Mouse (Mus musculus): Measurements from ENCODE around the gene Gm11077. TPM values are rescaled to one million over a fixed set of nuclear protein-coding genes. Genes with fewer than 3 reads are reported as not detected.

Gm11077 gene
- total RNA-seq (2012; rRNA removed), result not detected in 2 replicates

DNA sequence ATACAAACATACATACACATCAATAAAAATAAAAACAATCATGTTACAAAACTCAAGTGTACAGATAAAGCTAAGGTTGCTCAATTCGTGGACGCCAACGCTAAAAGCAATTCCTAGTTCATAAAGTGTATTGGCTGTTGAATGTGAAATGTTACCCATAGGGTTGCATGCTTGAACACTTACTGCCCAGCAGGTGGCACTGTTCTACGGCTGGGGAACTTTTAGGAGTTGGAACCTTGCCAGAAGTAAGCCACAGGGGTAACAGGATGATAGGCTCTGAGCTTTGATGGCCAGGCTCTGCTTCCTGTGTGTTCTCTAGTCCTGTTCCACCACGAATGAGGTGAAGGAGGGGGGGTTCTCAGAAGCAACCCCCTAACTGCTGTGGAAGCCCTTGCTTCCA, at the start of gene Gm11077:
Gene Gm11077 (plus strand): TSS at position 13 of the 400 bp plus-strand sequence.
- H3K4me1 ChIP-seq (ENCODE audit: control insufficient read depth in 2 of 2, insufficient read depth in 2 of 2, low read length in 2 of 2, poor library complexity in 1 of 2), result peaks cover 3 to 13% of the 10 kb centered on the region in 2 experiments; a peak in 2 of 4 replicates
- in situ Hi-C loops (cut with MboI; ENCODE audit: low sequenced_read_pairs in 2 of 2, unreplicated experiment in 2 of 2), result no loop called here
- no peaks in the 10 kb centered on the region for H3K9me3 ChIP-seq (ENCODE audit: control insufficient read depth, insufficient read depth, low read depth, low read length)
- no peak for DNase-seq (ENCODE audit: low read depth, low spot score)
- TF ChIP-seq ZNF384 (IDR thresholded peaks at IDR 0.05; ENCODE audit: low read depth, low read length) (no peak), CHD2 (IDR thresholded peaks at IDR 0.05; ENCODE audit: low read depth, low read length) (no peak), HCFC1 (IDR thresholded peaks at IDR 0.05; ENCODE audit: borderline replicate concordance, insufficient read depth, low read length) (no peak), MAFK (IDR thresholded peaks at IDR 0.05; ENCODE audit: insufficient read depth, low read depth, low read length) (no peak), ZC3H11A (IDR thresholded peaks at IDR 0.05; ENCODE audit: borderline replicate concordance, low read depth, low read length) (no peak)
- H3K9ac ChIP-seq (ENCODE audit: insufficient read depth, low read depth, low read length, poor library complexity, severe bottlenecking), result no peak within 1 kb of the TSS
- H3K4me3 ChIP-seq (ENCODE audit: insufficient read depth in 1 of 2, low read depth in 1 of 2, low read length in 2 of 2, poor library complexity in 1 of 2, severe bottlenecking in 1 of 2), result no peak within 1 kb of the TSS
- no peaks in the 10 kb centered on the region for H3K36me3 ChIP-seq (ENCODE audit: control insufficient read depth, insufficient read depth, low read length, poor library complexity, severe bottlenecking)
- no peak within 1 kb of the TSS for H3K27ac ChIP-seq (ENCODE audit: insufficient read depth, low read depth, low read length, poor library complexity, severe bottlenecking)

DNA sequence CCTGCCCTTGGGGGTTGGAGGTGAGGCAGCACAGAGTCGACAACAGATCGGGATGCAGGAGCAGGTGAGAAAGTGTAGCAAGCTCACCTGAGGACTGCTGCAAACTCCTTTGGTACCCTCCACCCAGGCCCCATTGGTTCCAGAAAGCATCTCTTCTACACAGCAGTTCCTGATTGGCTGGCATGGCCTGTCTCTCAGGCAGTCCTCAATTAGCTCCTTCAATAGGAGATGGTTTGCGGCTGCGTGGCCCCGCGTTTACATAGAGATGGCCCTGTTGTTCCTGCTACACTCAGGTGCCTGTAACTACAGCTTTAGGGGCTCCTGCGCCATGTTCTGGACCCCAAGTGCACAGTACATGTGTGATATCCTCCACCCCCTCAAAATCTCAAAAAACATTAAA, 48.4 kb upstream of the Gm11077 start:
- Histone ChIP-seq H3K9me3 (ENCODE audit: control insufficient read depth, insufficient read depth, low read depth, low read length) (no peaks in the 10 kb centered on the region), H3K4me3 (ENCODE audit: insufficient read depth in 1 of 2, low read depth in 1 of 2, low read length in 2 of 2, poor library complexity in 1 of 2, severe bottlenecking in 1 of 2) (no peak overlapping the region), H3K36me3 (ENCODE audit: control insufficient read depth, insufficient read depth, low read length, poor library complexity, severe bottlenecking) (no peaks in the 10 kb centered on the region), H3K27ac (ENCODE audit: insufficient read depth, low read depth, low read length, poor library complexity, severe bottlenecking) (no peak overlapping the region), H3K4me1 (ENCODE audit: control insufficient read depth in 2 of 2, insufficient read depth in 2 of 2, low read length in 2 of 2, poor library complexity in 1 of 2) (peaks cover 12 to 31% of the 10 kb centered on the region in 2 experiments), H3K9ac (ENCODE audit: insufficient read depth, low read depth, low read length, poor library complexity, severe bottlenecking) (no peak overlapping the region; the same call in 1 of the 2 replicates)
- TF ChIP-seq HCFC1 (IDR thresholded peaks at IDR 0.05; ENCODE audit: borderline replicate concordance, insufficient read depth, low read length) (no peak), CHD2 (IDR thresholded peaks at IDR 0.05; ENCODE audit: low read depth, low read length) (0 out of 2 replicates have a peak, but pooled peaks have one; percentile 58)
- in situ Hi-C loops (cut with MboI; ENCODE audit: low sequenced_read_pairs in 2 of 2, unreplicated experiment in 2 of 2), result no loop called here
- DNase-seq (ENCODE audit: low read depth, low spot score), result no peak

DNA sequence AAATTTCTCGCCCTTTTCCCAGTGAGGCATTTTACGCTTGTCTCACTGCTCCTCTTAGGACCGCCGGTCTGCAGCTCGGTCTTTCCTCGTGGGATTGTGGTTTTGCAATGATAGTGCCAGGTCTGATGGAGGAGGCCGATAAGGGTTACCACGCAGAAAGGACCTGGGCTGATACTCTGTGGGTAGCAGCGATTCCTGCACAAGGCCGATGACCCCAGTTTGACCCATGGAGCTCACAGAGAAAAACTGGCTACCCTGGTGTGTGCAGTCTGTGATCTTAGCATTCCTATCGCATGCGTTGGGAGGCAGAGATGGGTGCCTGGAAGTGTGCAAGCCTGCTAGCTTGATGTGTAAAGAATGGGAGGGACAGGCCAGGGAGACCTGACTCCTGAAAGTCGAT, 46.3 kb upstream of the Gm11077 start:
- Histone ChIP-seq H3K36me3 (ENCODE audit: control insufficient read depth, insufficient read depth, low read length, poor library complexity, severe bottlenecking) (no peaks in the 10 kb centered on the region), H3K9me3 (ENCODE audit: control insufficient read depth, insufficient read depth, low read depth, low read length) (no peaks in the 10 kb centered on the region), H3K27ac (ENCODE audit: insufficient read depth, low read depth, low read length, poor library complexity, severe bottlenecking) (no peak overlapping the region; the same call in 1 of the 2 replicates), H3K4me3 (ENCODE audit: insufficient read depth in 1 of 2, low read depth in 1 of 2, low read length in 2 of 2, poor library complexity in 1 of 2, severe bottlenecking in 1 of 2) (no peak overlapping the region), H3K9ac (ENCODE audit: insufficient read depth, low read depth, low read length, poor library complexity, severe bottlenecking) (no peak overlapping the region), H3K4me1 (ENCODE audit: control insufficient read depth in 2 of 2, insufficient read depth in 2 of 2, low read length in 2 of 2, poor library complexity in 1 of 2) (peaks cover 7 to 14% of the 10 kb centered on the region in 2 experiments)
- in situ Hi-C loops (cut with MboI; ENCODE audit: low sequenced_read_pairs in 2 of 2, unreplicated experiment in 2 of 2), result no loop called here
- TF ChIP-seq HCFC1 (IDR thresholded peaks at IDR 0.05; ENCODE audit: borderline replicate concordance, insufficient read depth, low read length) (no peak), MAFK (IDR thresholded peaks at IDR 0.05; ENCODE audit: insufficient read depth, low read depth, low read length) (no peak), ZC3H11A (IDR thresholded peaks at IDR 0.05; ENCODE audit: borderline replicate concordance, low read depth, low read length) (no peak), CHD2 (IDR thresholded peaks at IDR 0.05; ENCODE audit: low read depth, low read length) (no peak), ZNF384 (IDR thresholded peaks at IDR 0.05; ENCODE audit: low read depth, low read length) (no peak)
- no peak for DNase-seq (ENCODE audit: low read depth, low spot score)

DNA sequence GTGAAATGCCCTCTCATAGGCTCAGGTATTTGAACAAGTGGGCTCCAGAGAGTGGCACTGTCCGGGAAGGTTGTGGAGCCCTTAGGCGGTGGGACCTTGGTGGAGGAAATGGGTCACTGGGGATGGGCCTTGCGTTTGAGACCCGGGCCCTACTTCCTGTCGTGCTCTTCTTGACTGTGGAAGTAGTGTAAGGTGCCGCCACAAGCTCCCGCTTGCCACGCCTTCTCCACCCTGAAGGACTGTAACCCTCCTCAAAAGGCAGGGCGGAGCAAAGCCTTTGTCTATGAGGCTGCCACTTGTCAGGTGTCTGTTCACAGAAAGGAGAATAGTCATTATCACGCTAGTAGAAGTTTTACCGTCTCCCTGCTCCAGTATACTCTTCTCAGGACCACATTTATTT, 44.7 kb upstream of the Gm11077 start:
- in situ Hi-C loops (cut with MboI; ENCODE audit: low sequenced_read_pairs in 2 of 2, unreplicated experiment in 2 of 2), result no loop called here
- Histone ChIP-seq H3K4me1 (ENCODE audit: control insufficient read depth in 2 of 2, insufficient read depth in 2 of 2, low read length in 2 of 2, poor library complexity in 1 of 2) (peaks cover 4 to 12% of the 10 kb centered on the region in 2 experiments; a peak in 3 of 4 replicates), H3K9ac (ENCODE audit: insufficient read depth, low read depth, low read length, poor library complexity, severe bottlenecking) (no peak overlapping the region), H3K36me3 (ENCODE audit: control insufficient read depth, insufficient read depth, low read length, poor library complexity, severe bottlenecking) (no peaks in the 10 kb centered on the region), H3K27ac (ENCODE audit: insufficient read depth, low read depth, low read length, poor library complexity, severe bottlenecking) (no peak overlapping the region), H3K4me3 (ENCODE audit: insufficient read depth in 1 of 2, low read depth in 1 of 2, low read length in 2 of 2, poor library complexity in 1 of 2, severe bottlenecking in 1 of 2) (no peak overlapping the region), H3K9me3 (ENCODE audit: control insufficient read depth, insufficient read depth, low read depth, low read length) (no peaks in the 10 kb centered on the region)
- TF ChIP-seq HCFC1 (IDR thresholded peaks at IDR 0.05; ENCODE audit: borderline replicate concordance, insufficient read depth, low read length) (no peak), ZC3H11A (IDR thresholded peaks at IDR 0.05; ENCODE audit: borderline replicate concordance, low read depth, low read length) (no peak), MAFK (IDR thresholded peaks at IDR 0.05; ENCODE audit: insufficient read depth, low read depth, low read length) (no peak), ZNF384 (IDR thresholded peaks at IDR 0.05; ENCODE audit: low read depth, low read length) (no peak), CHD2 (IDR thresholded peaks at IDR 0.05; ENCODE audit: low read depth, low read length) (no peak)
- no peak for DNase-seq (ENCODE audit: low read depth, low spot score)
